Mouse (Mus musculus): ENCODE measurements around the gene Pllp.

The Pllp gene

GRCm38 (mm10) chr8:94646165-94646564 is 49.9 kb downstream of the Pllp start:
- DNase-seq (ENCODE audit: low read depth), result no peak

DNA sequence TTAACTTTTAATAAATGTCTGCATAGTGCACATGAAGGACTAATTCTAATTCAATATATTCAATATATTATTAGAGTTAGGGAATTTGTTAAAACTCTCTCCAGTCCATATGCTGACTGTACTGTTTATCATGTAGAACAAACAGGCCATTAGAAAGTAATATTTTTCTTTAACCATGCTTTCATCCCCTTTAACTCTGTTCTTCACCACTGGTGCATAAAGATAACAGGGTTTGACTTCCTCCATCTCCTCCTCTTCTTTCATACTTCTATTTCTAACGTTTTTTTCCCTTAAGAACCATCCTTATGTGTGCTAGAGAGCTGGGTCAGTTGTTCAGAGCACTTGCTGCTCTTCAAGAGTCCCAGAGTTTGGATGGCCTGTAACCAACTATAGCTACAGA is 50.9 kb downstream of the Pllp start:
- DNase-seq (ENCODE audit: low read depth), result no peak

- peak; percentile 60 for DNase-seq (ENCODE audit: low read depth)
Observed at GRCm38 (mm10) chr8:94641938-94642337, 54.1 kb downstream of the Pllp start.

- no peak for DNase-seq (ENCODE audit: low read depth)
Observed at GRCm38 (mm10) chr8:94641183-94641582, 54.9 kb downstream of the Pllp start.

DNA sequence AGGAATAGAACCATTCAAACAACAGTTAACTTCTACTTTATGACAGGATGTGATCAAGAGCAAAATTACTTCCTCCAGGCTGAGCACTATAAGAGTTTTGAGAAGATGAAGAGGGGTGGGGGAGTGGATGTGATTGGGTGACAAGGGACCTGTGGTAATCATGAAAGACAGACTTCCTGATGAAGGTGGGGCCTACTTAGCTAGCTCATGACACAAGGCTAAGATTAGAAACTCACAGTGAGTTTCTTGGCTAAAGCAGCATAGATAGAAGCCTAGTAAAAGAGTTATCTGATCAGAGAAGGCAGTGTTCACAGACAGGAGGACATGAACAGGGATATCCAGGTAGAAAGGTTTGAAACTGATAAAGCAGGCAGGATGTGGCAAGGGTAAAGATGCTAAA is 61.9 kb downstream of the Pllp start:
- DNase-seq (ENCODE audit: low read depth), result peak; percentile 99

DNA sequence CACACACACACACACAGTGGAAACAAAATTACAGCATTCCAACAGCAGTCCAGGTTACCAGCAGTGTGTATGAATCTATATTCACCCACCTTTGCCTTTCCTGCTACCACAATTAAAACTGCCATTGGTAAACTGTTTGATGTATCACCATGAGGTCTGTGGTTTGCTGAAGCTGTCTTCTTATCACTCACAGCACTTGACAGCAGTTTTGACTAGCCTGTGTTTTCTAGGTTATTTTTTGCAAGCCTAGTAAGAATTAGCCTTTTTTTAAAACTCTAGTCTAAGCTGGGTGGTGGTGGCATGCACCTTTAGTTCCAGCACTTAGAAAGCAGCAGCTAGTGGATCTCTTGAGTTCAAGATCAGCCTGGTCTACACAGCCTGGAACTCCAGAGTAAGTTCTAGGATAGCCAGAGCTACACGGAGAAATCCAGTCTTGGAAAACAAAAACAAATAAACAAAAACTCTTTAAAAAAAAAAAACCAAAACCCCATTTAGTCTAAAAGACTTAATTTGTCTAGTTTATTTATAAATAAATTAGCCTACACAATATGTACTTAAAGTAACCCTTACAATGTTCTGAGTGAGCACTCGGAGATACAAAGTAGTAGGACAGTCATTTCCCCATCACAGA is 62.4 kb downstream of the Pllp start:
- peak; percentile 52 for DNase-seq (ENCODE audit: low read depth)
